Comparison of ENCODE assay signal across 10 mouse cellular contexts in genomic region chr2:119817047-119817446, GRCm38 (mm10). TPM values are rescaled to one million over a fixed set of nuclear protein-coding genes. Genes with fewer than 3 reads are reported as not detected.
DNase-seq lines count a peak whose midpoint lies in the region; ATAC-seq and TF ChIP-seq lines count a peak whose summit lies in the region.
"Had no signal": no experiment of that assay in that cellular context is flagged by ENCODE, and none has a peak within 500 bp of the region (broad histone marks: within the 10 kb centered on the region; RNA-seq: fewer than 3 reads in every experiment).

No protein-coding gene starts in this region.

- ATAC-seq in hindbrain, postnatal 0 days, result peak; percentile 87
- ATAC-seq in stomach, postnatal 0 days (ENCODE audit: low FRiP score, low TSS enrichment), result peak; percentile 21; the same call in 1 of the 2 replicates
- ATAC-seq: liver, embryonic 12.5 days had no signal

- WGBS in hindbrain, postnatal 0 days, result 55% methylated on average over 5 of the region's 5 CpGs
- WGBS in stomach, postnatal 0 days, result 62% methylated on average over 5 of the region's 5 CpGs
- 98% methylated on average over 5 of the region's 5 CpGs for WGBS in thymus, adult 2 months

- H3K4me3 ChIP-seq in testis, adult 2 months (ENCODE audit: control insufficient read depth, low read depth, low read length), result no peak overlapping the region
- no peak overlapping the region for H3K4me3 ChIP-seq in hindbrain, postnatal 0 days (ENCODE audit: low read length)
- H3K4me3 ChIP-seq in stomach, postnatal 0 days (ENCODE audit: low read depth, low read length), result no peak overlapping the region
- H3K4me3 ChIP-seq in thymus, adult 2 months (ENCODE audit: control insufficient read depth, insufficient read depth, low read length), result no peak overlapping the region
- H3K4me3 ChIP-seq: liver, embryonic 12.5 days had no signal

- H3K27ac ChIP-seq in testis, adult 2 months (ENCODE audit: control insufficient read depth, insufficient read depth, low read depth, low read length), result 0 out of 2 replicates have a peak overlapping the region, but pooled peaks have one; percentile 33
- H3K27ac ChIP-seq in hindbrain, postnatal 0 days, result peak overlapping the region; percentile 60
- peak overlapping the region; percentile 13; the same call in 1 of the 2 replicates for H3K27ac ChIP-seq in stomach, postnatal 0 days (replicated peaks)
- H3K27ac ChIP-seq in thymus, adult 2 months (ENCODE audit: control insufficient read depth, insufficient read depth, low read length), result no peak overlapping the region
- H3K27ac ChIP-seq: liver, embryonic 12.5 days had no signal

- no peak overlapping the region for H3K4me2 ChIP-seq in hindbrain, postnatal 0 days (ENCODE audit: low read depth, low read length)
- no peak overlapping the region for H3K4me2 ChIP-seq in stomach, postnatal 0 days (replicated peaks; ENCODE audit: low read depth)
- H3K4me2 ChIP-seq: liver, embryonic 12.5 days had no signal

- no peak overlapping the region for H3K9ac ChIP-seq in hindbrain, postnatal 0 days (replicated peaks; ENCODE audit: low read length)
- 0 out of 2 replicates have a peak overlapping the region, but pooled peaks have one; percentile 13 for H3K9ac ChIP-seq in stomach, postnatal 0 days (ENCODE audit: low read length)
- H3K9ac ChIP-seq: liver, embryonic 12.5 days had no signal

- no peaks in the 10 kb centered on the region for H3K4me1 ChIP-seq in testis, adult 2 months (ENCODE audit: control insufficient read depth, insufficient read depth, low read length)
- no peaks in the 10 kb centered on the region; the same call in 1 of the 2 replicates for H3K4me1 ChIP-seq in hindbrain, postnatal 0 days (ENCODE audit: insufficient read depth, low read length)
- H3K4me1 ChIP-seq in stomach, postnatal 0 days (replicated peaks; ENCODE audit: control insufficient read depth, insufficient read depth), result peaks cover 6% of the 10 kb centered on the region; the same call in 1 of the 2 replicates
- H3K4me1 ChIP-seq in thymus, adult 2 months (replicated peaks; ENCODE audit: control insufficient read depth, insufficient read depth, low read length), result peaks cover 7% of the 10 kb centered on the region
- H3K4me1 ChIP-seq: liver, embryonic 12.5 days had no signal

- no peak for TF ChIP-seq EP300 in stomach, postnatal 0 days (optimal IDR thresholded peaks at IDR 0.05)

- H3K9me3 ChIP-seq in hindbrain, postnatal 0 days (ENCODE audit: low read length), result no peaks in the 10 kb centered on the region
- no peaks in the 10 kb centered on the region for H3K9me3 ChIP-seq in stomach, postnatal 0 days (ENCODE audit: control insufficient read depth, low read length)
- H3K9me3 ChIP-seq: liver, embryonic 12.5 days had no signal

- no peak for TF ChIP-seq POLR2A in testis, adult 2 months (IDR thresholded peaks at IDR 0.05; ENCODE audit: control insufficient read depth, low read depth, low read length)
- no peak for TF ChIP-seq POLR2A in thymus, adult 2 months (IDR thresholded peaks at IDR 0.05; ENCODE audit: control insufficient read depth, extremely low read depth, insufficient read depth, low read length, poor library complexity)

- peak; percentile 31 for DNase-seq in gastrocnemius, postnatal 25 days
- no peak for DNase-seq in gastrocnemius, adult 8-10 months (ENCODE audit: low spot score in 2 of 2)
- DNase-seq in testis, postnatal 14 days (ENCODE audit: low spot score), result no peak
- DNase-seq in hindbrain, postnatal 0 days (ENCODE audit: low spot score), result peak; percentile 84
- no peak for DNase-seq in stomach, postnatal 0 days (ENCODE audit: low spot score)
- DNase-seq in spleen, postnatal 36 days (ENCODE audit: low spot score in 2 of 2), result no peak
- no peak for DNase-seq in thymus, adult 2 months

- no peaks in the 10 kb centered on the region for H3K27me3 ChIP-seq in testis, adult 2 months (ENCODE audit: control insufficient read depth, insufficient read depth, low read length)
- no peaks in the 10 kb centered on the region for H3K27me3 ChIP-seq in hindbrain, postnatal 0 days (ENCODE audit: insufficient read depth, low read length)
- H3K27me3 ChIP-seq in stomach, postnatal 0 days (ENCODE audit: control insufficient read depth, insufficient read depth, low read length), result no peaks in the 10 kb centered on the region
- H3K27me3 ChIP-seq in thymus, adult 2 months (ENCODE audit: control insufficient read depth, insufficient read depth, low read length), result no peaks in the 10 kb centered on the region
- H3K27me3 ChIP-seq: CH12.LX had no signal

- no peaks in the 10 kb centered on the region for H3K36me3 ChIP-seq in testis, adult 2 months (ENCODE audit: control insufficient read depth, insufficient read depth, low read length)
- peaks cover under 1% of the 10 kb centered on the region; the same call in 1 of the 2 replicates for H3K36me3 ChIP-seq in hindbrain, postnatal 0 days (ENCODE audit: insufficient read depth, low read length)
- H3K36me3 ChIP-seq in stomach, postnatal 0 days (ENCODE audit: control insufficient read depth, insufficient read depth, low read length), result peaks cover 3% of the 10 kb centered on the region; the same call in 1 of the 2 replicates
- H3K36me3 ChIP-seq in thymus, adult 2 months (ENCODE audit: control insufficient read depth, insufficient read depth, low read length), result no peaks in the 10 kb centered on the region

- no peak for TF ChIP-seq CTCF in testis, adult 2 months (IDR thresholded peaks at IDR 0.05; ENCODE audit: control insufficient read depth, insufficient read depth, insufficient replicate concordance, low read depth, low read length)
- no peak for TF ChIP-seq CTCF in hindbrain, postnatal 0 days (IDR thresholded peaks at IDR 0.05; ENCODE audit: low read depth)
- no peak for TF ChIP-seq CTCF in stomach, postnatal 0 days (IDR thresholded peaks at IDR 0.05; ENCODE audit: low read depth)
- TF ChIP-seq CTCF in thymus, adult 2 months (IDR thresholded peaks at IDR 0.05; ENCODE audit: borderline replicate concordance, control insufficient read depth, extremely low read depth, insufficient read depth, low read length, poor library complexity), result no peak

RNA-seq across cellular contexts. Expression of gene Tyro3, which starts 19.5 kb away (rescaled TPM):
- under 1 TPM; 0.61 to 0.67 TPM for total RNA-seq in gastrocnemius, postnatal 25 days (2021)
- under 1 TPM; 0.29 to 0.74 (median 0.46) TPM for total RNA-seq in gastrocnemius, adult 8-10 months (2022)
- polyA plus RNA-seq in testis, adult 2 months (2012; rRNA removed), result 18.7 and 26.0 TPM in 2 replicates
- 85.8 and 98.9 TPM in 2 replicates for total RNA-seq in hindbrain, postnatal 0 days (2014; rRNA removed)
- 26.5 and 26.6 TPM in 2 replicates for polyA plus RNA-seq in hindbrain, postnatal 0 days (2015; fragmentation: Nextera tagmentation; extraction: Ambion mirVana)
- 20.6 and 22.8 TPM in 2 replicates for polyA plus RNA-seq in stomach, postnatal 0 days (2015; fragmentation: Nextera tagmentation; extraction: Ambion mirVana)
- 6.5 and 7.1 TPM in 2 replicates for polyA plus RNA-seq in thymus, adult 2 months (2012; rRNA removed)

RNA-seq across cellular contexts. Expression of gene Rpap1, which starts 29.7 kb away (rescaled TPM):
- total RNA-seq in gastrocnemius, postnatal 25 days (2021), result 10 to 100 TPM; 14.4 to 16.4 TPM
- total RNA-seq in gastrocnemius, adult 8-10 months (2022), result 10 to 100 TPM; 14.2 to 17.0 (median 16.2) TPM
- 13.4 and 13.7 TPM in 2 replicates for polyA plus RNA-seq in testis, adult 2 months (2012; rRNA removed)
- total RNA-seq in hindbrain, postnatal 0 days (2014; rRNA removed), result 19.6 and 22.5 TPM in 2 replicates
- polyA plus RNA-seq in hindbrain, postnatal 0 days (2015; fragmentation: Nextera tagmentation; extraction: Ambion mirVana), result 11.2 and 11.9 TPM in 2 replicates
- 10.1 and 10.4 TPM in 2 replicates for polyA plus RNA-seq in stomach, postnatal 0 days (2015; fragmentation: Nextera tagmentation; extraction: Ambion mirVana)
- 54.6 and 64.4 TPM in 2 replicates for polyA plus RNA-seq in thymus, adult 2 months (2012; rRNA removed)

RNA-seq across cellular contexts. Expression of gene Ltk, which starts 56.8 kb away (rescaled TPM):
- total RNA-seq in gastrocnemius, postnatal 25 days (2021), result not detected
- total RNA-seq in gastrocnemius, adult 8-10 months (2022), result not detected
- 2.2 and 3.0 TPM in 2 replicates for polyA plus RNA-seq in testis, adult 2 months (2012; rRNA removed)
- total RNA-seq in hindbrain, postnatal 0 days (2014; rRNA removed), result 5.8 and 8.5 TPM in 2 replicates
- polyA plus RNA-seq in hindbrain, postnatal 0 days (2015; fragmentation: Nextera tagmentation; extraction: Ambion mirVana), result 2.0 TPM in 2 replicates
- polyA plus RNA-seq in stomach, postnatal 0 days (2015; fragmentation: Nextera tagmentation; extraction: Ambion mirVana), result 2.2 and 2.3 TPM in 2 replicates
- polyA plus RNA-seq in thymus, adult 2 months (2012; rRNA removed), result 11.5 and 13.0 TPM in 2 replicates

Comparison
In these comparisons a context has a peak if more than half of its experiments do, and no peak if none do; other contexts are left out.
1. DNase-seq: peak in gastrocnemius, postnatal 25 days (single experiment) and hindbrain, postnatal 0 days (single experiment); none in gastrocnemius, adult 8-10 months (0 of 2), testis, postnatal 14 days (single experiment), stomach, postnatal 0 days (single experiment), spleen, postnatal 36 days (0 of 2) and thymus, adult 2 months (single experiment).